Mouse (Mus musculus) kidney, adult 11 months (tissue): ENCODE results near the gene Rftn2.

Experiments
- DNase-seq: peaks from one replicate; pipeline ENCODE4 v3.0.0; 2022

Rftn2 gene

DNA sequence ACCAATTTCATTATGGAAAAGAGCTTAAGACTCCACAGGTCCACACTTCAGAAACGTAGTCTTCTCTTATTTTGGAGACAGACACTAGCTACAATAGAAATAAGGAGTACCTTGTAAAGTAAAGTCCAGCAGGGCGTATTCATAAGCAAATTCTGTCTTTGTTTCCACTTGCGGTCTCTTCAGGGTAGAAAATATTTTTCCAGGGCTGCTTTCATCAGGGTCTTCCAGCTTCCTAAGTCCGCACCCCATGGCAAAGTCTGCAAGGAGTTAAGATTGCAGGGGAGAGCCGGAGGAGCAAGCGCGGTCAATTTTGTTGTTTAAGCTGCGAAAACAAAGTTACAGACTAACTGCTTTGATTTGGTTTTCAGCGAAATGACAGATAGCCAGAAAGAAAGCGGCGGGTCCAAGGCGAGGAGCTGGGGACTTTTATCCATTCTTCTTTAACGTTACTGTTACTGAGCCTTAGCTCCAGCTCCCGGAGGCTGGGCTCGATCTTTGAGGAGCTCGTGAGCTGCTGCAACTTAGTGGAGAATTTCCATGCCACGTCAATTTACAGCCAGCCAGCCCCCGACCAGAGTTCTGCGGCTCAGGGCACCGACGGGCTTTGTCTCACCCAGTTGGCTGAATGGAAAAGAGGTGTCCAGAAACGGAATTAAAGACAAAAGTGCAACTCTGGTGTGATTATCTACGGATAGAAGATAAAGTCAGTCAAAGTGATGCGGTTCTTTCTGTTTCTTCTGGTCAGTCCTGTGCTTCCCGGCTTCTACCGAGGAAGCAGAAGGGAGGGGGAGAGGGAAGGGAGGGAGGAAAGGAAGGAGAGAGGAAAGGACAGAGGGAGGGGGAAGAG lies at the start of gene Rftn2:
Rftn2 (minus strand) TSS at position 772 of the 847 bp plus-strand sequence.
- no peak for DNase-seq

DNA sequence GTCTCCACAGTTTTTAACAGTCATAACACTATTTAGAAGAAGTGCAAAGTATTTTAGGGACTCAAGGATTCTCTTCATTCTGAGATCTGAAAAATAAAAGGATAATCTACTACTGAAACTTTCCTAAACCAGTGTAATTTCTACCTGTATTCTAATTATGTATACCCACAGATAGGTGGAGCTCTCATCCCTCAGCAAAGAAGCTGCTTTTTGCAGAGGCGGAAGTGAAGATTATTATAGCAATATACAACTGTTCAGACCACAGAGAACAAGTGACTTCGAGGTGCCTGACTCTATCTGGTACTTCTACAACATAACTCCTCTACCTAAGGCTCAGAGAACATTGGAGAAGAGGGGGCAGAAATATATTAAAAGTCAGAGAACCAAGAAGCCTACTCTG lies 38.9 kb upstream of the Rftn2 start:
- no peak for DNase-seq

DNA sequence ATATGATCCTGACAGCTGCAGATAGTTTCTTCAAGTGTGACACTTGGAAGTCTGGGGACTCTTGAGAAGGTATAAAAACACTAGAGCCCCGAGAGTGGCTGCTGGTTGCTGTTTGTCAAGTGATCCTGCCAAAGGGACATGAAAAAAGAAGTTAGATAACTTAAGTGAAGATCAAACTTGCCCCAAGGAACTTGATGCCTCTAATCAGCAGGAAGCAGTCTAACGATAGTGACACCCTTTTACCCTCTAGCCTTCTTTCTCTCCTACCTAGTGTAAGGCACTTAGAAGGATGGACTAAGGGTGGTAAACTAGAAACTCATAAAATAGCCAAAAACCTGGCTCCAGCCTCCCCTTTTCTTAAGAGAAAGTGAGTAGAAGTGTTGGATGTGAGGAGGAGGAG lies 37.8 kb upstream of the Rftn2 start:
- DNase-seq = no peak

DNA sequence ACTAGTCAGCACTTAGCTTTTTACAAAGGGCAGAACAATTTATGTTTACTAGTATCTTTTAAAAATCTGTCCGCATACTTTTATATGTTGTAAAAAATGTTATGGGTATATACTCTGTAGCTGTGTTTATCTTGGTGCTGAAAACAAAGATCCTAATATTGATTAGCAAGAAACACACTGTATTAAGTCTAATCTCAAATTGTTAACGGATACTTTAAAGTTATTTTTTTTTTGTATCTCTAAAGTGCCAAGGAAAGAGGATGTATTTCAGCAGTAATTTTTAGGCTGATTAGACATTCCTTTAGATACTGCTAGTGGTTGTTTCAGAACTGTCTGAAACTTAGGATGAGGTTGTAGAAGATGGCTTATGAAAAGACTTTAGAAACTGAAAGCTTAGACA lies 19.8 kb upstream of the Rftn2 start:
- no peak for DNase-seq

DNA sequence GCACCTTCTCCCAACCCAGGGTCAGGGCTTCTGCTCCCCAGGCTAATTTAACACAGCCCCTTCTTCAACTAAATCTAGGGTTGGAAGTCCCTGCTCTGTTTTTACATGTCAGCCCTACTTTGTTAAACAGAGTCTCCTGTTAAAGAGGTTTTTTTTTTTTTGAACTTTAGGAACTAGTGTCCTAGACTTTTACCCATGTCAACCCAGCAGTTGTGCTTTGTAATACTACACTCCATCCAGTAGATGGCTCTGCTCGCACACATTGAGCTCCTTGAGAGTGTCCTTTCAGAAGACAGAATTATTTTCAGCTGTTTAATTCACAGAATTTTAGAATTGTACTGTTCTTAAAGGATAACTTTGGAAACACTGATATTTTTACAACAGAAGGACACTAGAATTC lies 12.7 kb upstream of the Rftn2 start:
- DNase-seq = no peak

DNA sequence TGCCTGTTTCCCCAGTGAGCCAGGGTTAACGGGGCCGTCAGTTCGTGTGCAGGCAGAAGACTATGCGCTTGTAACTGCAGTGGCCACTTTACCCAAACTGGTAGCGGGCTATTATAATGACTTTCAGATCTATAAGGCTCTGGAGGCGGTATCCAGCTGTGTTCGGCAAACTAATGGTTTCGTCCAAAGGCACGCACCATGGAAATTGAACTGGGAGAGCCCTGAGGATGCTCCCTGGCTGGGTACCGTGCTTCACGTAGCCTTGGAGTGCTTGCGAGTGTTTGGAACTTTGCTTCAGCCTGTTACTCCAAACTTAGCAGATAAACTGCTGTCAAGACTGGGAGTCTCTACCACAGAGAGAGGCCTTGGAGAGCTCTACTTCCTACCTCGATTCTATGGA lies 11.9 kb upstream of the Rftn2 start:
- no peak for DNase-seq

DNA sequence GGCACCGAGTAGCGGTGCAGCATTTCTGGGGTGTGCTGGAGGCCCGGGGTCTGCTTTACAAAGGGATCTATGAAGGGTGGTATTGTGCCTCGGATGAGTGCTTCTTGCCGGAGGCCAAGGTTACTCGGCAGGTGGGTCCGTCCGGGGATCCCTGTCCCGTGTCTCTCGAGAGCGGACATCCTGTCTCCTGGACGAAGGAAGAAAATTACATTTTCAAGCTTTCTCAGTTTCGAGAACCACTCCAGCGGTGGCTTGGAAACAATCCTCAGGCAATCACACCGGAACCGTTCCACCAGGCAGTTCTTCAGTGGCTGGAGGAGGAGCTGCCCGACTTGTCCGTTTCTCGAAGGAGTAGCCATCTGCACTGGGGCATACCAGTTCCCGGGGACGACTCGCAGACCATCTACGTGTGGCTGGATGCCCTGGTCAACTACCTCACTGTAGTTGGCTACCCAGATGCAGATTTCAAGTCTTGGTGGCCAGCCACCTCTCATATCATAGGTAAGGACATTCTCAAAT lies 11.1 kb upstream of the Rftn2 start:
- DNase-seq = peak; percentile 19

DNA sequence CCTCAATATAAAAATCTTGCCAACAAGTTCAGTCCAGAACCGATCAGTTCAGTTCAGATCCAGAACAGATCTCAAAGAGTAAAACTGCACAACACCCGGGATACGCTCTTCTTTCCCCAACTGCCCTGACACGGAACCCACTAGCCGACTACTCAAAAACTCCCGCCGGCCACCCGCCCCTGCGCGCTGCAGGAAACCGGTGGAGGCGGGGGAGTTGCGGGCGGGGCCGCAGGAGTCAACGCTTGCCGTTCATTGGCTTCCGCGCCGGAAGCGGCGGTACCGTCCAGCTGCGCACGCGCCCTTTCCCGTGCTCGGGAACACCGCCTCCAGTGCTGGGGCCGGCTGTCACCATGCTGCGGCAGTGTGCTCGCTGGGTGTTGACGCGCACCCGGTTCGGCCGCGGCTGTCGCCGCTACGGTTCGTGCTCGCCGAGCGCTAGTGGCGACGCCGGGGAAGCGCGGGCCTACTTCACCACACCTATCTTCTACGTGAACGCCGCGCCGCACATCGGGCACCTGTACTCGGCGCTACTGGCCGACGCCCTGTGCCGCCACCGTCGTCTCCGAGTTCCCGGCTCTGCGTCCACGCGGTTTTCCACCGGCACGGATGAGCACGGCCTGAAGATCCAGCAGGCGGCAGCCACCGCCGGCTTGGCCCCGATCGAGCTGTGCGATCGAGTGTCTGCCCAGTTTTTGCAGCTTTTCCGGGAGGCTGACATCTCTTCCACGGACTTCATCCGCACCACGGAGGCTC lies 10.5 kb upstream of the Rftn2 start, which contains the start of gene Mars2:
Mars2 (plus strand) TSS at position 288 of the 753 bp plus-strand sequence.
- peak; percentile 93 for DNase-seq

DNA sequence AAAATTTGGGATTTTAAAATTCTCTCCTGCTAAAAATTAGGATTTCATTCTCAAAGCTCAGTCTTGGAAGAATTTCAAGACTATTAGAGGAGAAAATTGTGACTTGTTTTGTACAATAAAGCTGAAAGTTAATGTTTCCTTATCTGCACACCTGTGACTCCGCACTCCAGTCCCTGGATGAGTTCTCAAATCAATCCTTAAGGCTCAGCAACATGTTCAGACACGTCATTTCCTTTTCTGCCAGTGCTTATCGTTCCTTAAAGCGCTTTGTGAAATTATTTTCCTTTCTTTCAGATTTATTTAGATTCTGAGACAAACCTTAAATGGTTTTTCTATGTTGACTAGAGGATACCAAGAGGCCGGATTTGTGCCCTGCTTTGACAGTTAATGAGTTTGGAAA lies 9.9 kb upstream of the Rftn2 start:
- no peak for DNase-seq

DNA sequence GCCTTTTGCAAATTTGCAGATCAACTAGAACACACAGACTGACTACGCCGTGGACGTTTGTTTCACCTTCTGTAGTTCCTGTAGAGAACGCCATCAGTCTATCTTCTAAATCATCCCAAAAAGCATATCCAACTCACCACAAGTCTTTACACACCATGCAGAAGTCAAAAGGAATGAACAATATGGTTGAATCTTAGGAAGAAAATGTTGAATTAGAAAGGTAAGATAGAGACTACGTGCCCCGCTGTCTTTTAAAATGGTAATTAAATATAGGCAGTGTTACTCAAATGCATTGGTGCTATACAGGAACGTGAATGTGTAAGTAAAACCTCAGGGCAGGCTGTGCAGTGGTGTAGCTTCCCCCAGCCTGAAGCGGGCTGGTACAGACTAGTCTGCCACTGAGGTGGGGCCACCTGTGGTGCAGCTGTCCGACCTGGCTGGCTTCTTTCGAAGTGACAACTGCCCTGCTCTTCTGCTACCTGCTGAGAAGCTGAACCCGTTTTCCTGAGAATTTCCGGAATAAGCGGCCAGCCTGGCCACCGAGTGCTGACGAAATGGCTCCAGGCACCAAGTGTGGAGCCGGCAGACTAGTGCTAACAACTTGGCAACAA lies 8.4 kb upstream of the Rftn2 start:
- no peak for DNase-seq

DNA sequence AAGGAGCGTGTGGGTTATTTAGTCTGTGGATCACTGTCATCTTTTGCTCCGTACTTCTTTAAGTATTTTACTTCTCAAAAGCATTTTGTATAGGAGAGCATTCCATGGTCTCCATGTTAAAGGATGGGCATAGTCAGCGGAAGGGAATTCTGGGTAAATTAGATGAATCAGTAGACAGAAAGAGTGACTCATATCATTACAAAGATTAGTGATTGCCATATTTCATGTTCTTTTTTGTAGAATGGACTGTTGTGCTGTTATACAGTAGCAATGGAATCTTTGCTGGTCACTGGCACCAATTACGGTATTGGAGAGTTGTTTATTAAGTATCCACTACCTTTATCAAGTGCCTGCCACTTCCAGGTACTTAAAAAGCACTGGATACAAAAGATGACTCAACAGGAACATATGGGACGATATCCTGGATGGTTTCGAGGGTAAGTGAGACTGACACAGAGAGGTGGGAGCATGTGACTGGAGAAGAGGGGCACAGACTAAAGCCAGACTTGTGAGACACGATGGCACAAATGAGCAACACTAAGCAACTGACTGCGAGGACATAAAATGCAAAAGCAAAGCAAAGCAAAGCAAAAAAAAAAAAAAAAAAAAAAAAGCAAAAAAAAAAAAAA lies 1.8 kb upstream of the Rftn2 start:
- DNase-seq = no peak

DNA sequence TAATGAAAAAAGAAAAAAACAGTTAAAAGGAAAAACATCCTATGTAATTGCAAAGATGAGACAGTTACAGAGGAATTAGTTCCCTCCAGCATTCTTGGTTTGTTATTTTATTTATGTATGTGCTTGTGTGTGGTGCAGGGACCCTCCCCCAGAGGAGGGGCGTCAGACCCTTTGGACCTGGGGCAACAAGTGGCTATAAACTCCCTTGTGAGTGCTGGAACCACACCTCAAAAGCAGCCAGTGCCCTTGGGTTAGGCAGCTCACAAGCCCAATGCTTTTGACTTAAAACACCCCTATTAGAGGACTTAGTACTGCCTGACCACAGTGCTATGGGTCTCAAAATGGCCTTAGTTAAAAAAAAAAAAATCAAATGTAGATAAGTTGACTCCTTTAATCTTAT lies 794 bp upstream of the Rftn2 start:
- DNase-seq = no peak

DNA sequence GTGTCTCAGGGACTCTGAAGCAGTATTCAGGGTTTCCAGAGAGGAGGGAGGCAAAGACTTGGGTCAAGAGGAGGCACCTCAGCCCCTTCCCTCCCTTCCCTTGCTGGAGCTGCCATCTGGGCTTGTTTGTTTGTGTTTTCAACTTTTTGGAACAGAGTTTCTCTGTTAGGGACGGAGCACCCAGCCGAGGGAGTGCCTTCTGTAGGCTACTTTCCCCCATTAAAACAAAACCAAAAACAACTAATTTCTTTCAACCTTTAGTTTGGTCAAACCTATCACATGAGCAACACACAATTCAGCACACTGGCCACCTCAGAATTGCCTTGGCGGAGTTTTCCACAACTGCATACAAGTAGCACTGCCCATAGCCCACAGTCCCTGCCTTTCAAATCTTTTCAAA lies 1.2 kb downstream of the Rftn2 start:
- DNase-seq = no peak

DNA sequence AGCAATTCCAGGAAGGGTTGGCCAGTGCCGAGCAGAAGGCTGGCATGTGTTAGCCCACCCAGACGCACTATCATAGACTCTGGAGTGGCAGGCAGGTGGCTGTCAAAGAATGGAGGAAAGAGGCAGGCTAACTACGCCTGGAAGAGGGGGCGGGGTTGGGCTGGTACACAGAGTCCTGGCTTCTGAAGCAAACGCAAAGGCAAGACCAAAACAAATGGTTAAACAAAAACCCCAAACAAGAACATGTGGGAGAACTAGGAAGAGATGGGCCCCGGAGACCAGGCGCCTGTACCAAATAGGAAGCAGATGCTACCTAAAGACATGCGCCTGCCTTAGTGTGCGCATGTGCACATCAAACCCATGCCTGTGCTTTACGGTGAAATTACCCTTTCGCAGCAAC lies 2.5 kb downstream of the Rftn2 start:
- DNase-seq = no peak

DNA sequence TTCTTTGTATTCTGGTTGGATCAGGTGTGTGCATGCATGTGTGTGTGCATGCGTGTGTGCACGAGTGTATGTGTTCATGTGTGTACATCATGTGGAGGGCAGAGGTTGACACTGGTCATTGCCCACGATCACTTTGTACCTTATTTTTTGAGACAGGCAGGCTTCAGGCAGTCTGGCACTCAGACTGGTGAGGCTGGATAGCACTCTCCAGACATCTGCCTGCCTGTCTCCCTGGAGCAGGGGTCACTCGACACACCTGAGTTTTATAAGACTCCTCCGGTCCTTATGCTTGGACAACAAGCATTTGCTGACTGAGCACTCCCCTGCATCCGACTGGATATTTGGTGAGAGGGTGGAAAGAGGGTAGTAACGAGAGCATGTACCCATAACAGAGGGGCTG lies 3.6 kb downstream of the Rftn2 start:
- DNase-seq = no peak

DNA sequence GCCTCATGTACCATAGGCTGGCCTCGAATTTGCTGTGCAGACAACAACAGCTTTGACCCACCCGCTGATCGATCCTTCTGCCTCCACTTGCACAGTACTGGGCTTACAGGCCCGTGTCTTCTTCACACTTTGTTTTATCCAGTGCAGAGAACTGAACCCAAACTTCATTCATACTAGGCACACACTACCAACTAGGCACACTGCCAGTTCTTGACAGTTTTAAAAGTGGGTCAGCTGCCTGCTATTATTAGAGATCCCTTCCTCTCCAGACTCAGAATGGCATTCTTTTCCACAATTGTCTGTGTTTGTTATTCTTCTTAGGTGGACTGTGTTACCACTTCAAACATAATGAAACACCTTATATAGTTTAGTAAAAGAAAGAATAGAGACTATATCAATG lies 5.2 kb downstream of the Rftn2 start:
- no peak for DNase-seq

DNA sequence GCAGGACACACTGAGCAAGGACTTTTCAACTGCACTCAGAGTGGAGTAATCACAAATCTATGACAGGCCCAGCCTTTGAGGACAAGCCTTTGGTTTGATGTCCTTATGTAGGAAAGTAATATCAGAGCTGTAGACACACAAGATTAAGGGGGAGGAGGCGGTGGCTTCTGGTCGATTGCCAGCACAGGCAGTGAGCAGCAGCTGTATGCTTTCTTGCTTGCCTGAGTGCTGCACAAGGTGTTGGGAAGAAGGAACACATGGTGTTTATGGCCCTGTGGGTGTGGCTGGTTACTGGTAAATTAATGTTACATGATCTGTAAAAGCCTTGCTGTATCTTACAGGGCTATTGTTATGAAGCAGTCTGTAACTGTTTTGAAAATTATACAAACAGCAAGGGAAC lies 9.4 kb downstream of the Rftn2 start:
- DNase-seq = no peak

DNA sequence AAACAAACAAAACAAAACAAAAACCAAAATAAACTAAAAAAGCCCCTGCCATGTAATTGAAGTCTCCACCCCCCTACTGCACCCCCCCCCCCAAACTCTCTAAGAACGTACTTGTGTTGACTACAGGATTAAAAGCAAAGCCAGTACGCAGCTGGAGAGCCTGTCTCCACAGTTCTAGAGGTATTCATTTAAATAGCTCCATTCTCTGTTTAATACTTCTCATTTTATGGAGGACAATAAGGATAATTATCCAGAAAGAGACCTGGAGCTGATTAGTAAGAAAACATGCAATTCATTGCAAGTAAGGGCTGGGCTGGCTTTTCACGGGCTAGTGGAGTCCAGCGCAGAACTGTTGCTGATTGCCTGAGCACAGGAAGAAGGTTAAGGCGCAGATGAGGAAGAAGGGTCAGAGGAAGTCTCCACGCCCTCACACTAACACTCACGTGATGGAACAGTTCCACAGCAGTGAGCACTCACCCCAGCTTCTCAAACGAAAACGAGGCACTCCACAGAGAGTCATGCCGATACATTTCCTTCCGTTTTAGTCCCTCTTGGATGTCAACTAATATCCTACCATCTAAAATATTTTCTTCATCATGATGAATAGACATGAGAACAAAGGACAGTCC lies 11.3 kb downstream of the Rftn2 start:
- DNase-seq = peak; percentile 59

DNA sequence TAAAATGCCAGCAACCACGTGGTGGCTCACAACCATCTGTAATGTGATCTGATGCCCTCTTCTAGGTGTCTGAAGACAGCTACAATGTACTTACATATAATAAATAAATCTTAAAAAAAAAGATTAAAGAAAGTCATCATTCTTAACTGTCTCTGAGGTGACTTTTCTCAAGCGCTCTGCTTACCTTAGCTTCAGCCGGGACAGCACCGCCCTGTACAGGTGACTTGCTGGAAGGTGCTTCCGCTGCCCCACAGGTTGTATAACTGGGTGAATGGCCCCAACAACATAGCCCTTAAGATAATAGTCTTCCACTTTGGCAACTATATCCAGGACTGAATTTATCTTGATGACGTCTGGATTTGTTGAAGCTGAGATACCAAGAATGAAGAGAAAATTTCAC lies 12.6 kb downstream of the Rftn2 start:
- DNase-seq = no peak

DNA sequence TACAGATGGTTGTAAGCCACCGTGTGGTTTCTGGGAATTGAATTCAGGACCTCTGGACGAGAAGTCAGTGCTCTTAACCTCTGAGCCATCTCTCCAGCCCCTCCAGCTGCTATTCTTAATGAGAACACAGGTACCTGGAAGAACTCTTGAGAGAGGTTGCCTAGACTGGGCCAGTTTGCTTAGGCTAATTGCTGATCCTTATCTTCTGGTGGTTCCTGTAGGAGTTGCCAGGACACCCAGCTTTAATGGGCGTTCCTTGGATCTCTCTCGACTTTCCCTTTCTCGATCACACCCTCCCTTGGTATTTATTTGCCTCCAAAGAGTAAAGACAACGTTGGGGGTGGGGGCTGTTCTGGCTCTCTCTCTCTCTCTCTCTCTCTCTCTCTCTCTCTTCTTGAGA lies 13.1 kb downstream of the Rftn2 start:
- no peak for DNase-seq

DNA sequence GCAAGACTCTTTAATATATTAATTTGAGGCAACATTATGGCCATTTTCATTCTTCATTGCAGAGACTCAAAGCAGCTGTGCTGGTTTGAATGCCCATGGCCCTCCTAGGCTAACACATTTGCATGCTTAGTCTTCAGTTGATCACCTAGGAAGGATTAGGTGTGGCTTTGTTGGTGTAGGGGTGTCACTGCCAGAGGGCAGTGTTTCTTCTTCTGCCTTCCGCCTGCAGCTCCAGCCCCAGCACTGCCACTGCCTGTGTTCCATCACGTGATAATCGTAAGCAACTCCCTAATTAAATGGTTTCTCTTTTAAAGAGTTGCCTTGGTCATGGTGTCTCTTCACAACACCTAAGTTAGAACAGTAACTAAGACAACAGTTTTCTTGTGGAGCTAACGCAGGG lies 13.8 kb downstream of the Rftn2 start:
- no peak for DNase-seq

DNA sequence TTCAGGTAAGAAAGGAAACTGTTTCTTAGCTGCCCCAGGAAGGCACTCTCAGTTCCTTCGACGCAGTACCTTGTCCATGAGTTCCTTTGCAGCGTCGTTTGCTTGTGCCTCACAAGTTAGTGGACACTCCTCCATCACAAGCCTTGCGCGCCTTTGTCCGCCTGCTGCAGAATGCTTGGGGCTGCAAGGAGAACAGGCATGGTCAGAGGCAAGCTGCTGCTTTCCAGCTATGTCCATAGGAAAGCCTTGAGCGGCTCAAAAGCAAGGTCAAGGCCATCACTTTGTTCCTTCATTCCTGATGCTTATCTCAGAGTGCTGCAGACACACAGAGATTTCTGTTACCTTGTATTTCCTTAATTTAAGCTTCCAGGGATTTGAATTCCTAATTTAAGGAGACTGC lies 15.5 kb downstream of the Rftn2 start:
- DNase-seq = no peak
